Mouse (Mus musculus) C2C12 (cell line): ENCODE results near the gene Gm37240.

Experiments used
- CEBPB ChIP-seq: IDR thresholded peaks from one replicate; pipeline ENCODE4 v1.6.1; 2011; ENCODE audit warnings: low read depth, mild to moderate bottlenecking, control low read depth, moderate library complexity
- CTCF ChIP-seq: IDR thresholded peaks from one replicate; pipeline ENCODE4 v1.5.1; 2011; ENCODE audit not compliant: control insufficient read depth, insufficient read depth, insufficient read length
- FOSL1 ChIP-seq: IDR thresholded peaks from one replicate; pipeline ENCODE4 v1.8.0; 2011; ENCODE audit warnings: mild to moderate bottlenecking, low read length; ENCODE audit not compliant: poor library complexity, insufficient read depth, severe bottlenecking
- MAX ChIP-seq: IDR thresholded peaks from one replicate; pipeline ENCODE4 v1.6.1; 2011; ENCODE audit warnings: mild to moderate bottlenecking, control low read depth
- MYOD1 ChIP-seq: IDR thresholded peaks from one replicate; pipeline ENCODE4 v1.6.1; 2011; ENCODE audit warnings: low read depth; ENCODE audit not compliant: control insufficient read depth, insufficient read length
- MYOG ChIP-seq: IDR thresholded peaks from one replicate; pipeline ENCODE4 v1.6.1; 2011; ENCODE audit not compliant: control insufficient read depth, insufficient read length; ENCODE audit errors: extremely low read depth
- USF1 ChIP-seq: IDR thresholded peaks from one replicate; pipeline ENCODE4 v1.6.1; 2011; ENCODE audit warnings: low read depth, mild to moderate bottlenecking, control low read depth, moderate library complexity

GRCm38 (mm10) chr3:84848798-84849197 is 1038.5 kb downstream of the Gm37240 start:
- TF ChIP-seq CTCF (no peak), MAX (no peak), CEBPB (no peak), FOSL1 (no peak), MYOG (no peak), MYOD1 (no peak), USF1 (no peak)
